Mouse (Mus musculus): ENCODE measurements around the gene Slc39a8.

Slc39a8 gene

DNA sequence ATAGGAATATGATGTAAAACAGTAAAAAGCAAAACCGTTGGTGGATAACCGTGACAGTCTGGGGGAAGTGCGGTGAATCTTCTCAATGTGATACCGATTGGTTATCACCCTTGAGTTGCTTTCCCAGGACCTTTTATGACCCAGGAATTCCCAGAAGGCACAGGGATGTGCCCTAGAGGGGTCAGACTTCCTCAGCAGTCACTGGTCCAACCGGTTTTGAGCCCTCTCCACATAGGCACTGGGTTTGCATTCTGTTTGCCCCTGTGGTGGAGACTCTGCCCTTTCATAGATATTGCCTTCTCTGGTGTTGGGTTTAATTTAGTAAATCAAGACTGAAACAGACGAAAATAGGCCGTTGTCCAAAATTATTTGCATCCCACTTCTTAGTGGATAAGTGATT is 20.8 kb downstream of the Slc39a8 start:
- DNase-seq (ENCODE audit: low read depth), result no peak

DNA sequence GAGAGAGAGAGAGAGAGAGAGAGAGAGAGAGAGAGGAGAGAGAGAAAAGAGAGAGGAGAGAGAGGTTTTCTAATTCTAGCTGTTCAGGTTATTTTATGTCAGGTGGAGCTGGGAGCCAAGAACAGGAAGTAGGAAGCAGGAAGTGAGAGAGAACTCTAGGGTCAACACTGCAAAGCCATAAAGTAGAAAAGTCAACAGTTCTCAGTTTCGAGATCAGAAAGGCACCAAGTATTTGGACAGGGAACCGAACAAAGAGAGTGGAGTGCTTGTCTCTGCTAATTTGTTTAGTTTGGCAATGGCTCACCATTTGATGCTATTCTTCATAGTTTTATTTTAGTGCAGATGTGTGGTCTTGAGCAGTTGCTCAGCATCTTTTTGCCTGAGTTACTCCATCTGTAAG is 26.5 kb downstream of the Slc39a8 start:
- no peak for DNase-seq (ENCODE audit: low read depth)

DNA sequence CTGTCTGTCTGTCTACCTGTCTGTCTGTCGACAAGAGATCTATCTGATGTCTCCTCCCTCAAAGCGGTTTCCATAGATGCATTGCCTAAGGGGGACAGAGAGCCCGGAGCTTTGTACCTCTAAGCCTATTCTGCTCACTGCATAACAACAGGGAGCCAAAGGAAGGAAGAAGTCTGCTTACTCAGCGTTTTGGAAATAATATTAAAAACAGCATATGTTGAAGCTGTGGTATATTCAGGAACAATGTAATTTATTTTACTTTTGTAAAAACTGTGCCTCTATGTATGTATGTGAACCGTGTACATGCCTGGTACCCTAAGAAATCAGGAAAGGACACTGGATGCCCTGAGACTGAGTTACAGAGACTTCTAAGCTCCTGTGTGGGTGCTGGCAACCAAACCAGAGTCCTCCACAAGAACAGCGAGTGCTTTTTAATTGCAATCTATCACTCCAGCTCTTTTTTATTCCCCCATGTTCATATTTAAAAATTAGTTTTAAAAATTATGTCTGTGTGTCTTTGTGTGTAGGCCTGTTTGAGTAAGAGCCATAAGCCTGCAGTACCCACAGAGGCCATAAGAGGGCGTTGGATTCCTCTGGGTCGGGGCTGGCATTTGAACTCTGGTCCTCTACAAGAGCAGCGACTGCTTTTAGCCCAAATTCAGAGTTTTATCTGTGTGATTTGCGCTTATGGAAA is 28.7 kb downstream of the Slc39a8 start:
- no peak for DNase-seq (ENCODE audit: low read depth)

DNA sequence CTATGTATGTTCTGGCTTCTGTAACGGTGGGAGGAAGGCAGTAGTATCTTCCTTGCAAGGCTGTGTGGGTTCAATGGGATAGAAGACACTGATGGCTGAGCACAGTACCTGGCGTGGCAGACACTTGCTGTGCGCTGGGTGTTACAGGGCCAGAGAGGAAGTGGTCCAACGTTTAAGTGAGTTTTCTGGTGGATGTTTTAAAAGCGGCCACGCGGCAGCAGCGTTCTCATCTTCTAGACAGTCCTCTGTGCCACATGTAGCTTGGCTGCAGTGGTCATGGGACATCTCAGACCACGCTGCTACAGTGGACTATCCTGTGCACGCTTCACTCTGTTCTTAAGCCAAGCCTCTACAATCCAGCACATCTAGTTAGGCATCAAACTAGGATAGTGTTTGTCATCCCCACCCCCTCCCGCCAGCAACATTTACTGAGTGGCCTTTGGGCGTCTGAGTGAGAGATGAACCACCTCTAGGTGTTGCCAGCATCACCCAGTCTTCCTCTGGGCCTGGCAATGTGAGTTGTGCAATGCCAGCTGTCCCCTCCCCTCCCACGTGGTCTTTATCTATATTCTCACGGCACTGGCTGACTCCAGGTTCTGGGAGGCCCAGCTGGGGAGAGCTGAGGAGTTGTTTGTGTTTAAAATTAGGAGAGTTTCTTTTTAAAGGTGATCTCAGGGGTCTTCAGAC is 29.4 kb downstream of the Slc39a8 start:
- peak; percentile 1 for DNase-seq (ENCODE audit: low read depth)

DNA sequence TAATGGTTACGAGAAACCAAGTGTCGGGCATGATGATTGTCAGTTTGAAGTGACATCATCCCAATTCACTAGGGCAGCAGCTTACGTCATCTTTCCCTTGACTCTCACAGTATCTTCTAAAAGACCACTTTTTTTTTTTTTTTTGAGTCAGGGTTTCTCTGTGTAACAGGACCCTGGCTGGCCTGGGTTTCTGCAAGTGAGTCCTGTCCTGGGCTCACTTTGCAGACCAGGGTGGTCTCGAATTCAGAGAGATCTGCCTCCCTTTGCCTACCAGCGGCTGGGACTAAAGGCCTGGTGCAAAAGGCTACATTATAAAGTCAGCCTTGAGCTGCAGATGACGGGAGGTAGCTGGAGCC is 29.9 kb downstream of the Slc39a8 start:
- peak; percentile 4 for DNase-seq (ENCODE audit: low read depth)

DNA sequence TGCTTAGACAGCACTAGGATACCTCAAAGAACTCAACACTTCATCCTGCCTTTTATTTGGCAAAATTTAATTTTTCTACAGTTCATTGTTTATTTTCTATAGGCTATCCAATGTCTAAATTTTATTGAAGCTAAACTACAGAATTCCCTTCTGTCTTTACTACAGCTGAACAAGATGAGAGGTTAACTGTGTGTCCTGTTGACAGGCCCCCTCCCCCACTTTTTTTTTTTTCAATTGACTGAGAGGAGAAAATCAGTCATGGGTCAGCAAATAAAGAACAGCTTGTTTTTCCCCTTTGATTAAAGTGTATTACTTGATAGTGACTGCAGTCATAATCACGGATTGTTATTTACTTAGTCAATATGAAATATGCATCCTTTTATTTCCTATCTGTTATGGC is 31.2 kb downstream of the Slc39a8 start:
- no peak for DNase-seq (ENCODE audit: low read depth)

DNA sequence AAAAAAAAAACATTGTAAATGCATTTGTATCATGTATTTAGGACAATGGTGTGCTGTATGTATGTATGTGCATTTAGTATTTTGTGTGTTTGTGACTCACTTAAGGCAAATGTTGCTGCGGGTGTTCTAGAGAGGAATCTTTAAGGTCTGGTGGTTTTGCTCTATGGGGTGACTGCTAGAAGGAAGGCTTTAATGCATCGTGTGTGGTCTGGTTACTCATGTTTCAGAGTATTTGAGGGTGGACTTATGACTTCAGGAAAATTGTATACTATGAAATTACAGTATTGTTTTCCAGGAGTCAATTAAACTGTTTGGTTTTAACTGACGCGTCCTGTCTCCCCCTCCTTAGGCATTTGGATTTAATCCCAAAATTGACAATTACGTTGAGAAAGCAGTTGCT is 32.1 kb downstream of the Slc39a8 start:
- no peak for DNase-seq (ENCODE audit: low read depth)

DNA sequence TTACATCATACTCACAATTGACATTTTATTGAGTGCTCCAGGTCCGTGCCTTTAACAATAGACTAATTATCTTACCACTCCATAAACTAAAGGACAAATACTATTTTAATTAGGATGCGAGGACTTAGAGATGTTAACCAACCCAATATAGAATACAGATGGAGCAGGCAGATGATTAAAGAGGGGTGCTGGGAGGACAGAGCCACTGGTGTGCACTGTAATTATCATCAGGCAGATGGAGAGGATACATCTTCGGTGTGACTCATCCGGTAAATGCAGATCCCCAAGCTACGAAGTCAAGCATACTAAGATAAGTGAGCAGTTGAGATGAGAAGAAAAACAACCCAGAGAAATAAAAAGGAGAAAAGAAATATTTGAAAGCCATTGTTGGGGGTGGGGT is 34.4 kb downstream of the Slc39a8 start:
- no peak for DNase-seq (ENCODE audit: low read depth)

DNA sequence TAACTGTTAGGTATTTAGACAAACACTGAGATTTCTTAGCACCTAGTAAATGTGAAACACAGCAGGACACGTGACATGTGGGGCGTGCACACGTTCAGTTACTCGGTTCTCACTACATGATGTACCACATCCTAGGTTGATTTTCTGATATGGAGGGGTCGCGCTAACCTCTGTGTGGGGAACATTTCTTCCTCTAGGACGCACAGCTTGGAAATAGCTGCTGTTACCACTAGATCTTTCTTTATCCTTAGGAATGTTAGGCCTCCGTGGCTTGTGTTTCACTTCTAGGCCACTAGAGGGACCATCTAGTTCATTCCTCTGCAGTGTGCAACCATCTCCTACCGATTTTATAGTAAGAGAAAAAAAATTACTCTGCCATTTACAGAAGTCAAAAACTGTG is 37.7 kb downstream of the Slc39a8 start:
- DNase-seq (ENCODE audit: low read depth), result peak; percentile 32

DNA sequence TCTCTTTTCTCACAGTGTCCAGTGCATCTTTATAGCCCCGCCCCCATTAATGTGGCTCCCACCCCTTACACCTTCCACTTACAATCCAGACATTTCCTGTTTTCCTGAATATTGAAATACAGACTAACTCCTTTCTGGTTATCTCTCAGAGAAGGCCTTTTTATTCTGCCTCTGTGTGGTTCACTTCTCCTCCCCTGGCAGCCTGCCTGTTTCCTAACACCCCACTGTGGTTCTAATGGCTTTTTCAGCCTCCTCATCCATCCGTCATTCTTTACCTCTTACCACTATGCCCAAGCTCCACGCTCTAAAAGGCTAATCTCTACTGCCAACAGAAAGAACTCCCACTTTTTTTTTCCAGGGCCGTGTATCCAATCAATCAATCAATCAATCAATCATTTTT is 44.0 kb downstream of the Slc39a8 start:
- DNase-seq (ENCODE audit: low read depth), result no peak

DNA sequence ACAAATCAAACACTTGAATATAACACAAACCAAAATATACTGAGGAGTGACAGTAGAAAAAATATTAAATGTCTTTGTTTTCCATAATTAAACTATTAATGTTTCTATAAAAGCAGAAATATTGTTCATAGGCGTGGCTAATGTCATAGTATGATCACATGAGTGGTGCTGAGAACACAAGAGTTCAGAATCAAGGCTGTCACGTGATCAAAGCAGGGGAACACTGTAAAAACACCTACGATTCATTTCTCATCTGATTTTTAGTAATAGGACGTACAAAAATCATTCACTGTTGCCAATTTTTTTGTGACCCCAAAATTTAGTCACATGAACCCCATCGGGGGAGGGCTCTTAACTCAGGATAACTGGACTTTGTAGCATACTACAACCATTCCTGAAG is 47.2 kb downstream of the Slc39a8 start:
- no peak for DNase-seq (ENCODE audit: low read depth)

DNA sequence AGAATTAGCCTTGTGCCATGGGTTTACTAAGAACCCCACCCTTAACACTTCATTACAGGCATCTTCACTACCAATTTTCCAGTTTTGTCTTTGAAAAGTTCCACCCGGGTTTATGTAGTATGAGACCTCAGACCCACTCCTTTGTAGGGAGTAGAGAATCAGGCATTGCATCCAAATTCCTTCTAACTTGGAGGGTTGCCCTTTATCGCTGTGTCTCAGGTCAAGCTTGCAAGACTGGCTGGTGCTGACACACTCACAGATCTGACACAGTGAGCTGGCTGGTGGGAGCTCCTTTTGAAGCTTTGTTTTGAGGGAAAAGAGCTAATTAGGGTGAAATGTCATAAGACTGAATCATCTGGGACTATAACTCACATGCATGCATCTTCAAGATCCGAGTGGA is 48.5 kb downstream of the Slc39a8 start:
- DNase-seq (ENCODE audit: low read depth), result no peak

DNA sequence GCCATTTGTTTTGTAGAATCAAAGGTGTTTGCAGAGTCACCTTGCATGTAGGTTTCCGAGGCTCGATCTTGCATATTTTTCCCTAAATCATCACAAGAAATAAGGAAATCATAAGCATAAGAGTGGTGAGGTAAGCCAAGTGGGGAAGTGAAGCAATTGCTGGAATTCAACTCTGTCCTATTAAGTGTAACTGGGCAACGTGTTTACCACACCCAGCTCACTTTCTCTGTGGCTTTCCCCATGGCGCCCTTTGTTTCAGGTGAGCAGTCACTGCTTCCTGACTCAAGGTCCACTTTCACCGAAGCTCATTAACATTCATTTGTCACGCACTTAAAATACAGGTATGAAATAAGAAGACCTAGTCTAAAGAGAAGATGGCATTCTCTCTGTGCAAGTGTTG is 53.0 kb downstream of the Slc39a8 start:
- DNase-seq (ENCODE audit: low read depth), result no peak

DNA sequence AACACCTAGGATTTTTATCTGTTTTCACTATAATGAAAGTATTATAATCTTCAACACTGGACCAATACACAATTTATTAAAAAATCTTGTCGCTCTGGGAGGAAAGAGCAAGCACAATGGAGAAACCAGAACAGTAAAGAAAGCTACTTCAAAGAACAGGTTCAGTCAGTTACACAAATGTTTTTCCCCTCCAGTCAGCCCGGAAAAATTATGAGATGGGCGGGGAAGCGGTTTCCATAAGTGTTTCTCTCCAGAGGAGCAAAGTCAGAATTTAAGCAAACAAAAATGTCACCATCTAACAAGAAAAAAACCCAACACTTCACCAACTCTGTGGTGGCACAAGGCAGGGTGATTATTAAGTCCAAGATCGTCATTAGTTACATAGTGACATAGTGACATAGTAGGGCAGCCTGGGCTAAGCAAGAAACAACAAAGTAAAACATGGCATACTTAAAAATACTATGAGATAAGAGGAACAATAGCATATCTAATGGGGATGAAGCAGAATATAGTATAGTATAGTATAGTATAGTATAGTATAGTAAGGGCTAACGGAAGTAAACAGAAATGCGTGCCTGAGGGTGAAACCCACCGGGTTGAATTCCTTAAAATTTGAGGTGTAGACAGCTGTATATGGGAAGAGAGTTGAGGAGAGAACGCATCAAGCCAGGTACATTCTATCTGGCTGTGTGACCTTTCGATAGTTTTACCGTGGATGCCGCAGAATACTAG is 61.0 kb downstream of the Slc39a8 start:
- DNase-seq (ENCODE audit: low read depth), result no peak

DNA sequence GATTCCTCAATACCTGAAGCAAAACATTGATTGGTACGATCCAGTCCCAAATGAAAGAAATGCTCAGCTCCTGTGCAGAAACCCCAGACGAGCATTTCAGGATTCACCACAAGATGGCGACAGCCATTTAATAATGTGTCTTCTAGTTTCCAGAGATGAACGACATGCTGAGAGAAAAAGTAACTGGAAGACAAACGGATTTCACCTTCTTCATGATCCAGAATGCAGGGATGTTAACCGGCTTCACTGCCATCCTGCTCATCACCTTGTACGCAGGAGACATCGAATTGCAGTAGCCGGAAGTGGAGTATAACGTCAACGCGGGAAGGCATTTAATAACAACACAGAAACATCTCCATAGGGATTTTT is 61.6 kb downstream of the Slc39a8 start:
- peak; percentile 66 for DNase-seq (ENCODE audit: low read depth)

DNA sequence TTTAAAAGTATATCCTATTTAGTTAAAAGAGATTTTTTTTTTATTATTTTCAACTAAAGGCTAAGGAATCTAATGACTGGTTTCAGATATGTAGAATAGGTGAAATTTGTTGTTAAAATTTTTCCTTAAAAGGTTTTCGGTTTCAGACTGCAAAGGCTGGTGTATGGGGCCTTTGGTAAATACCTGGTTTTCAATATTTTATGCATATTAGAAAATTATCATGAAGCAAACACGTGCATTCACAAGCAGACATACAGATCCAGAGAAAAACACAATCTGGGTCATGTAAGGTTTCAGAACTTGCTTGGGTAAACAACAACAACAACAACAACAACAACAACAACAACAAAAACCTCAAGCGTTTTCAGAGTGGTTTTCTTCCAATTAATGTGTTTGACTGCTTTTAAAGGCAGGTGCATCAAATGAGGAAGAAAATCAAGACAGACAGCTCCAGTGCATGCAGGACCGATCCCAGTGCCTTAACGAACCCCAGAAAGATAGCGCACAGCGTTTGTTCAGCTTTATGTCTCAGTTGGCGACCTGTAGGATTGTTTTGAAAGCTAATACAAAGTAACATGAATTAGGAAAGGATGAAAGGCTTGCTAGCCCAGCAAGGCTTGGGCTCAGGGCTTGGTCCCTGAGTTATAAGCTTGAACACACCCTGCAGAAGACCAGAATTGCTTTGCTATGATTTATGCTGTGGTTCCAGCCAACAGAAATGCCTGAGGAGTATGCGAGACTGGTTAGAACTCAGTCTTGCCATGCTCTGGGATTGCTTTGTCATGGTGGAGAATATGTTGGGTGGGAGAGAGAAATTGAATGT is 62.2 kb downstream of the Slc39a8 start:
- DNase-seq (ENCODE audit: low read depth), result no peak

DNA sequence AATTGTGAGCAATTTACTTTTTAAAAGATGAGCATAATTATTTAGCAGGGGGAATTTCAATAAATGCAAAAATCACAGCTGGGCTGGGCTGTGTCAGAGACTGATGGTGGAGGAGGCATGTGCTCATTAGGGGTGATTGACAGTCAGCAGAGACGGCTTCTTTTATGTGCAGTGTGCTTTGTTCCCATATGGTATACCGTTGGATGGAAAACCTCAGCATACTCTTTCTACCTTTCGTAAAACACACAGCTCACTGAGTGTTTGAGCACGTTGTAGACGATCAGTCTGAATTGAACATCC is 62.7 kb downstream of the Slc39a8 start:
- no peak for DNase-seq (ENCODE audit: low read depth)

DNA sequence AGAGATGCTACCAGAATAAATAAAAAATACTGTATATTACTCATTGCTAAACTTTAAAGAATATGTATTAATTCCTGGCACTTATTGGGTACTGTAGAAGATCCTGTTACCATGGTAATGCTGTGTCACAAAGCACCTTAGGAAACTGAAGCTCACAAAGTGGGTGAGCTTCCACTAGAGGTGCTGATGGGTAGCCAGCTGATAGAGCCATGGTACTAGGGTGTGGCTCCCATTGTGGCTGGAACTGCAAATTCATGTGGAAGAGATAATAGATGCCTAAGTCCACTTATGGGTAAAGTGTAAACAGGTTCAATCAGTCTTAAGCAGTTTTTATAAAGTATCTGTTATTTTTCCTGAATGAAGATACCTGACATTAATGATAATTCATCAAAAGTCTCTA is 64.3 kb downstream of the Slc39a8 start:
- DNase-seq (ENCODE audit: low read depth), result no peak

DNA sequence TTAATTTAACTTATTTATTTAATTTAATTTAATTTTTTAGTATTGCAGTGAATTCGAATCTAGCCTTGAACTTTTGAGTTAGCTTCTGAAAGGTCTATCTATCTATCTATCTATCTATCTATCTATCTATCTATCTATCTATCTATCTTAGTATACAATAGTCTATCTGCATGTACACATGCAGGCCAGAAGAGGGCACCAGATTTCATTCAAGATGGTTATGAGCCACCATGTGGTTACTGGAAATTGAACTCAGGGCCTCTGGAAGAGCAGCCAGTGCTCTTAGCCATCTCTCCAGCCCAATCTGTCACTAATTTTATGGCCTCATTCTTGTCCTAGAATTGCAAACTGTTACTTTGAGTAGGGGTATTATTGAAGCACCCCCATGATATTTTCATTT is 78.3 kb downstream of the Slc39a8 start:
- DNase-seq (ENCODE audit: low read depth), result peak; percentile 31

DNA sequence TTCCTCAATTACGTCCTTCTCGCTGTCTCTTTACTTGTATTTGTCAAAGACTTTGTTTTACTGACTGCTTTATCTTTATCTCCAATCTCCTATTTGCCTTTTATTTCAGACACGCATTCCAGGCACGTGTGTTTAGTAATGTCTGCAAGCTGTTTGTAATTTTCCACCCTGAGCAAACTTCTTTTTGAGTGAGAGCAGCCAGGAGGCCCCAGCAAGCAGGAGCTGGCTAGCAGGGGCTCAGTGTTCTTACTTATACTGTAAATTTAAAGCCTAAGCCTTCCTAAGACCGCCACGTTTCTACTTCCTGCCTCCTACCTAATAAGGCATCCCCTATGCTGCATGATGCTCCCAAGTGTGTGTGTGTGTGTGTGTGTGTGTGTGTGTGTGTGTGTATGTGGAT is 79.8 kb downstream of the Slc39a8 start:
- no peak for DNase-seq (ENCODE audit: low read depth)

DNA sequence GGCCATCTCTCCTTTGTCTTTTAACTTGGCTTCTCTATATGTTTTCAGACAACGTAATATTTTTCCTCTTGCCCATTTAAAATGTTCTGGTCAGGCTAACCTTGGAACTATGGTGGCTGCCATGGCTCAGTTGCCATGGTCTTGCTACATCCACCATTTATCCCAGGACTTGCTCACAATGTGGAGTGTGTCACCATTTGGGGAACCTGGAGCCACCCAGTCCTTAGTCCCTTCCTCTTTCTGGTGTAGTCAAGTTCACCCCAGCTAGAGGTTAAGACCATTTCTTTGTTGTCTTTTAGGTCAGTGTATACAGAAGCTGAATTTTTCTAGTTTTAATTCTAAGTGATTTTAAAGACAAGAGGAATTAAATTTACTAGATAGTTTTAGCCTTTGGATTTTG is 80.7 kb downstream of the Slc39a8 start:
- no peak for DNase-seq (ENCODE audit: low read depth)

DNA sequence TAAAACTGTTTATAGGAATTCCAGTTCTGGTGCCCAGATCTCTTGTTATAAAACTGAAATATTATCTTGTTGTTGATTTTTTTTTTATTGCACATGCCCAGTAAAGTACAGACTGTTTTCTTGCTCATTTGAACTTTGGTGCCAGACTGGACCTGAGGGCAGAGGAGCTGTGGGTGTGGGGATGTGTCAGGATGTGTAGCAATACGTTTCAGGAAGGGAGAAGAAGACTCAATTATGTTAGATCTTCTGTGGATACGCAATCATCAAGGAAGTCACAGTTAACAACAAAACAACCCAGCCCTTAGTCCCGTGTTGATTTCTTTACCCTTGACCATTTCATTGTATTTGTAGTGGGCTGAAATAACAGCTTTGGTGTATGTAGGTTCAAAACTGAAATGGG is 81.9 kb downstream of the Slc39a8 start:
- peak; percentile 19 for DNase-seq (ENCODE audit: low read depth)

DNA sequence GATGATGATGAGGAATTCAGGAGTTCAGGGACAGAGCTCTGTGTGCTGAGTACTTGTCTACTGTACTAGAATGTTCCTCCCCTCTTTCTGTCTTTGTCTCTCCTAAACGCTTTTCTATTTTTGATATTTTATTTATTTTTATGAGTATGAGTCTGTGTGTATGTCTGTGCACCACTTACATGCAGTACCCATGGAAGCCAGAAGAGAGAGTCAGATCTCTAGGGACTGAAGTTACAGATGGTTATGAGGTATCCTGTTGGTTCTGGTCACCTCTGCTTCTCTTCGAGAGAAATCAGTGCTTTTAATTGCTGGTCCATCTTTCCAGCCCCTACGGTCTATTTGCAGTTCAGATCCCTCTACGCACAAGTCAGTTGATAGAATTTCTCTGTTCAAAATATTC is 90.9 kb downstream of the Slc39a8 start:
- DNase-seq (ENCODE audit: low read depth), result no peak

Data from 416B (cell line).